Mouse (Mus musculus): ENCODE results near the gene Mthfsd. TPM values are rescaled to one million over a fixed set of nuclear protein-coding genes. Genes with fewer than 3 reads are reported as not detected.
A peak's percentile ranks its signal among the peaks of the same experiment; 100 is the strongest.

Mthfsd gene
- polyA plus RNA-seq, 1 experiment: 38.9 TPM

GRCm38 (mm10) chr8:121120456-121121419 is 12.5 kb upstream of the Mthfsd start:
- peaks cover 46% of the 10 kb centered on the region for H3K27me3 ChIP-seq (ENCODE audit: control insufficient read depth, insufficient read depth, low read length, poor library complexity, severe bottlenecking)
- H3K36me3 ChIP-seq (ENCODE audit: control insufficient read depth, insufficient read depth, low read length, poor library complexity, severe bottlenecking): no peaks in the 10 kb centered on the region
- peaks cover 6% of the 10 kb centered on the region; the same call in 1 of the 2 replicates for H3K9me3 ChIP-seq (replicated peaks; ENCODE audit: control insufficient read depth, insufficient read depth, low read length, poor library complexity, severe bottlenecking)
- H3K9ac ChIP-seq (ENCODE audit: low read depth, poor library complexity, severe bottlenecking): no peak overlapping the region
- no peak overlapping the region for H3K27ac ChIP-seq (ENCODE audit: insufficient read depth, low read length)
- H3K4me3 ChIP-seq (ENCODE audit: low read depth, low read length): no peak overlapping the region
- TF ChIP-seq POLR2A (IDR thresholded peaks at IDR 0.05; ENCODE audit: insufficient read depth, low read length): no peak
- TF ChIP-seq CTCF (IDR thresholded peaks at IDR 0.05; ENCODE audit: low read depth, low read length): no peak
- TF ChIP-seq EP300 (IDR thresholded peaks at IDR 0.05; ENCODE audit: insufficient read depth, low read depth, low read length): no peak
- peaks cover 2% of the 10 kb centered on the region for H3K4me1 ChIP-seq (ENCODE audit: control insufficient read depth, insufficient read depth, low read length)

- peaks cover 53% of the 10 kb centered on the region for H3K27me3 ChIP-seq (ENCODE audit: control insufficient read depth, insufficient read depth, low read length, poor library complexity, severe bottlenecking)
- H3K36me3 ChIP-seq (ENCODE audit: control insufficient read depth, insufficient read depth, low read length, poor library complexity, severe bottlenecking): no peaks in the 10 kb centered on the region
- no peak overlapping the region for H3K27ac ChIP-seq (ENCODE audit: insufficient read depth, low read length)
- no peak overlapping the region for H3K4me3 ChIP-seq (ENCODE audit: low read depth, low read length)
- TF ChIP-seq POLR2A (IDR thresholded peaks at IDR 0.05; ENCODE audit: insufficient read depth, low read length): no peak
- no peak for TF ChIP-seq CTCF (IDR thresholded peaks at IDR 0.05; ENCODE audit: low read depth, low read length)
- TF ChIP-seq EP300 (IDR thresholded peaks at IDR 0.05; ENCODE audit: insufficient read depth, low read depth, low read length): no peak
- no peak overlapping the region for H3K9ac ChIP-seq (ENCODE audit: low read depth, poor library complexity, severe bottlenecking)
- peaks cover 6% of the 10 kb centered on the region; the same call in 1 of the 2 replicates for H3K9me3 ChIP-seq (replicated peaks; ENCODE audit: control insufficient read depth, insufficient read depth, low read length, poor library complexity, severe bottlenecking)
- peaks cover 2% of the 10 kb centered on the region for H3K4me1 ChIP-seq (ENCODE audit: control insufficient read depth, insufficient read depth, low read length)
Observed at GRCm38 (mm10) chr8:121119635-121120455, 11.7 kb upstream of the Mthfsd start.

GRCm38 (mm10) chr8:121118634-121119420 is 10.6 kb upstream of the Mthfsd start:
- Histone ChIP-seq H3K27ac (ENCODE audit: insufficient read depth, low read length) (no peak overlapping the region), H3K27me3 (ENCODE audit: control insufficient read depth, insufficient read depth, low read length, poor library complexity, severe bottlenecking) (peaks cover 61% of the 10 kb centered on the region), H3K9me3 (replicated peaks; ENCODE audit: control insufficient read depth, insufficient read depth, low read length, poor library complexity, severe bottlenecking) (peaks cover 6% of the 10 kb centered on the region; the same call in 1 of the 2 replicates), H3K4me3 (ENCODE audit: low read depth, low read length) (no peak overlapping the region), H3K36me3 (ENCODE audit: control insufficient read depth, insufficient read depth, low read length, poor library complexity, severe bottlenecking) (no peaks in the 10 kb centered on the region), H3K9ac (ENCODE audit: low read depth, poor library complexity, severe bottlenecking) (no peak overlapping the region), H3K4me1 (ENCODE audit: control insufficient read depth, insufficient read depth, low read length) (no peaks in the 10 kb centered on the region)
- TF ChIP-seq CTCF (IDR thresholded peaks at IDR 0.05; ENCODE audit: low read depth, low read length): no peak
- TF ChIP-seq POLR2A (IDR thresholded peaks at IDR 0.05; ENCODE audit: insufficient read depth, low read length): no peak
- no peak for TF ChIP-seq EP300 (IDR thresholded peaks at IDR 0.05; ENCODE audit: insufficient read depth, low read depth, low read length)

GRCm38 (mm10) chr8:121117906-121118305 is 9.7 kb upstream of the Mthfsd start:
- Histone ChIP-seq H3K9ac (ENCODE audit: low read depth, poor library complexity, severe bottlenecking) (peak overlapping the region; percentile 85), H3K4me1 (ENCODE audit: control insufficient read depth, insufficient read depth, low read length) (no peaks in the 10 kb centered on the region), H3K4me3 (ENCODE audit: low read depth, low read length) (no peak overlapping the region), H3K27ac (ENCODE audit: insufficient read depth, low read length) (no peak overlapping the region), H3K36me3 (ENCODE audit: control insufficient read depth, insufficient read depth, low read length, poor library complexity, severe bottlenecking) (no peaks in the 10 kb centered on the region), H3K27me3 (ENCODE audit: control insufficient read depth, insufficient read depth, low read length, poor library complexity, severe bottlenecking) (peaks cover 59% of the 10 kb centered on the region), H3K9me3 (replicated peaks; ENCODE audit: control insufficient read depth, insufficient read depth, low read length, poor library complexity, severe bottlenecking) (peaks cover 3% of the 10 kb centered on the region; the same call in 1 of the 2 replicates)
- TF ChIP-seq POLR2A (IDR thresholded peaks at IDR 0.05; ENCODE audit: insufficient read depth, low read length) (no peak), EP300 (IDR thresholded peaks at IDR 0.05; ENCODE audit: insufficient read depth, low read depth, low read length) (no peak), CTCF (IDR thresholded peaks at IDR 0.05; ENCODE audit: low read depth, low read length) (no peak)

GRCm38 (mm10) chr8:121117186-121117651 is 9.0 kb upstream of the Mthfsd start:
- no peak overlapping the region for H3K27ac ChIP-seq (ENCODE audit: insufficient read depth, low read length)
- peak overlapping the region; percentile 85 for H3K9ac ChIP-seq (ENCODE audit: low read depth, poor library complexity, severe bottlenecking)
- TF ChIP-seq POLR2A (IDR thresholded peaks at IDR 0.05; ENCODE audit: insufficient read depth, low read length) (no peak), CTCF (IDR thresholded peaks at IDR 0.05; ENCODE audit: low read depth, low read length) (no peak)
- no peaks in the 10 kb centered on the region for H3K4me1 ChIP-seq (ENCODE audit: control insufficient read depth, insufficient read depth, low read length)
- peak overlapping the region; percentile 66 for H3K4me3 ChIP-seq (ENCODE audit: low read depth, low read length)
- no peaks in the 10 kb centered on the region for H3K9me3 ChIP-seq (replicated peaks; ENCODE audit: control insufficient read depth, insufficient read depth, low read length, poor library complexity, severe bottlenecking)
- peaks cover 59% of the 10 kb centered on the region for H3K27me3 ChIP-seq (ENCODE audit: control insufficient read depth, insufficient read depth, low read length, poor library complexity, severe bottlenecking)
- no peaks in the 10 kb centered on the region for H3K36me3 ChIP-seq (ENCODE audit: control insufficient read depth, insufficient read depth, low read length, poor library complexity, severe bottlenecking)
